In genomic region chr5:106925488-106926368, GRCm38 (mm10) we compare ENCODE assay signal across 9 mouse cellular contexts. TPM values are rescaled to one million over a fixed set of nuclear protein-coding genes. Genes with fewer than 3 reads are reported as not detected.
DNase-seq lines count a peak whose midpoint lies in the region; ATAC-seq and TF ChIP-seq lines count a peak whose summit lies in the region.
"Had no signal": no experiment of that assay in that cellular context is flagged by ENCODE, and none has a peak within 500 bp of the region (broad histone marks: within the 10 kb centered on the region; RNA-seq: fewer than 3 reads in every experiment).

Gene Hfm1, minus strand, starts transcription at chr5:106926321.

- WGBS in intestine, embryonic 14.5 days: 1% methylated on average over 59 of the region's 76 CpGs
- WGBS in small intestine, adult 2 months: 3% methylated on average over 64 of the region's 76 CpGs

- H3K9me3 ChIP-seq in intestine, embryonic 14.5 days (ENCODE audit: control insufficient read depth, low read length): no peaks in the 10 kb centered on the region

- peak within 1 kb of the TSS; percentile 62 for H3K9ac ChIP-seq in intestine, embryonic 14.5 days (ENCODE audit: low read length)

- H3K27me3 ChIP-seq in intestine, embryonic 14.5 days (replicated peaks; ENCODE audit: control insufficient read depth, insufficient read depth, low read length): no peaks in the 10 kb centered on the region
- peaks cover 11% of the 10 kb centered on the region for H3K27me3 ChIP-seq in small intestine, adult 2 months (ENCODE audit: control insufficient read depth, insufficient read depth, low read length)

- H3K36me3 ChIP-seq in intestine, embryonic 14.5 days (ENCODE audit: control insufficient read depth, insufficient read depth, low read length): no peaks in the 10 kb centered on the region
- H3K36me3 ChIP-seq in small intestine, adult 2 months (ENCODE audit: control insufficient read depth, insufficient read depth, low read length): no peaks in the 10 kb centered on the region

- TF ChIP-seq CTCF in small intestine, adult 2 months (IDR thresholded peaks at IDR 0.05; ENCODE audit: extremely low read depth, insufficient read length, insufficient replicate concordance, low read depth, low read length): no peak

- H3K4me2 ChIP-seq in intestine, embryonic 14.5 days (ENCODE audit: low read length): peak within 1 kb of the TSS; percentile 76

- H3K27ac ChIP-seq in intestine, embryonic 14.5 days (ENCODE audit: low read depth): peak within 1 kb of the TSS; percentile 33; the same call in 1 of the 2 replicates
- no peak within 1 kb of the TSS for H3K27ac ChIP-seq in small intestine, adult 2 months (ENCODE audit: insufficient read depth, low read depth, low read length)

- no peaks in the 10 kb centered on the region for H3K4me1 ChIP-seq in intestine, embryonic 14.5 days (replicated peaks; ENCODE audit: control insufficient read depth, insufficient read depth, low read length)
- H3K4me1 ChIP-seq in small intestine, adult 2 months (ENCODE audit: control insufficient read depth, insufficient read depth, insufficient read length, low read length): no peaks in the 10 kb centered on the region; the same call in 1 of the 2 replicates

- peak; percentile 75 for DNase-seq in adrenal gland, postnatal 10 days
- DNase-seq in cerebellum, postnatal 25 days: peak; percentile 87 to 89
- peak; percentile 23 to 48 for DNase-seq in frontal cortex, postnatal 14 days (ENCODE audit: low spot score in 2 of 2)
- peak; percentile 77 for DNase-seq in intestine, embryonic 14.5 days (ENCODE audit: low spot score)
- peak; percentile 72 to 73 for DNase-seq in left cerebral cortex, postnatal 25 days (ENCODE audit: low spot score in 2 of 2)
- DNase-seq in adipocyte (ENCODE audit: low spot score): no peak

- ATAC-seq in intestine, embryonic 14.5 days (replicated peaks; ENCODE audit: low FRiP score, low TSS enrichment, low read depth): peak; percentile 96
- peak; percentile 68 for ATAC-seq in megakaryocyte-erythroid progenitor cell, adult 5-6 weeks (replicated peaks; ENCODE audit: low FRiP score, low TSS enrichment, poor library complexity, severe bottlenecking)

- intact Hi-C loops in left cerebral cortex, postnatal 25 days (cut with DNase I): no loop called here

- TF ChIP-seq POLR2A in small intestine, adult 2 months (IDR thresholded peaks at IDR 0.05; ENCODE audit: low read depth, low read length): no peak

- H3K4me3 ChIP-seq in intestine, embryonic 14.5 days (ENCODE audit: low read depth, low read length): peak within 1 kb of the TSS; percentile 52
- peak within 1 kb of the TSS; percentile 57 for H3K4me3 ChIP-seq in small intestine, adult 2 months (ENCODE audit: low read depth, low read length)

RNA-seq across cellular contexts. Expression of gene Hfm1, which starts in this region (rescaled TPM):
- under 1 TPM; 0.12 to 0.30 TPM for total RNA-seq in adrenal gland, postnatal 10 days (2021)
- polyA plus RNA-seq in intestine, embryonic 14.5 days (2014; fragmentation: Nextera tagmentation; extraction: Ambion mirVana): 1.4 and 1.5 TPM in 2 replicates
- total RNA-seq in left cerebral cortex, postnatal 25 days (2021): 1 to 10 TPM; 1.3 to 1.7 TPM
- 0.79 TPM in 1 of 2 replicates, not detected in the other for total RNA-seq in megakaryocyte-erythroid progenitor cell, adult 5-6 weeks (2014; fragmentation: Nextera tagmentation)
- 0.88 TPM in 1 of 2 replicates, not detected in the other for total RNA-seq in megakaryocyte-erythroid progenitor cell, adult 5-6 weeks (2017)
- polyA plus RNA-seq in small intestine, adult 2 months (2012; rRNA removed): not detected in 2 replicates
- polyA plus RNA-seq: large intestine, adult 2 months had no signal

Comparison
In these comparisons a context has a peak if more than half of its experiments do, and no peak if none do; other contexts are left out.
1. Peak in DNase-seq in adrenal gland, postnatal 10 days; RNA of the gene not detected or under 1 TPM.
2. Peak in ATAC-seq in megakaryocyte-erythroid progenitor cell, adult 5-6 weeks; RNA of the gene not detected or under 1 TPM.